Mouse (Mus musculus) inflammation-experienced regulatory T-cells (primary cell): Measurements from ENCODE around the gene Lims1. TPM values are rescaled to one million over a fixed set of nuclear protein-coding genes. Genes with fewer than 3 reads are reported as not detected.

Experiments used
- polyA plus RNA-seq, 2 experiments: library from polyadenylated mRNA; unstranded; fragments of 100-300 nt; shearing (Covaris generic); gene quantifications; one replicate each; pipeline ENCODE4 v1.2.1; 2017

The Lims1 gene
- 10 to 100 TPM; 82.8 to 98.1 TPM for polyA plus RNA-seq

GRCm38 (mm10) chr10:58323028-58323991 lies at the start of gene Lims1:
TSS of gene Lims1 (plus strand) at chr10:58323466.

GRCm38 (mm10) chr10:58446384-58447279 lies 123.4 kb downstream of the Lims1 start, which contains the start of gene Ranbp2:
TSS of gene Ranbp2 (plus strand) at chr10:58446920.

Other genes starting within 250 kb of the Lims1 start
- 1 to 10 TPM in 1 of 2 experiments, under 1 TPM in 1; 0.96 to 9.9 TPM for gene AW822073, start 98.5 kb upstream of the Lims1 start, polyA plus RNA-seq
- 10 to 100 TPM in 1 of 2 experiments, 1 to 10 TPM in 1; 3.0 to 11.2 TPM for gene Duxf3, start 90.8 kb upstream of the Lims1 start, polyA plus RNA-seq
- gene Gm4981, start 86.8 kb upstream of the Lims1 start, polyA plus RNA-seq, result 1 to 10 TPM in 1 of 2 experiments, under 1 TPM in 1; 0.36 to 1.9 TPM
- 10 to 100 TPM; 58.7 to 76.0 TPM for gene Gcc2, start 68.0 kb upstream of the Lims1 start, polyA plus RNA-seq
- gene Ranbp2, start 123.5 kb downstream of the Lims1 start, polyA plus RNA-seq, result 10 to 100 TPM; 38.7 to 41.8 TPM
- 1 to 10 TPM; 3.0 to 3.2 TPM for gene Ccdc138, start 174.5 kb downstream of the Lims1 start, polyA plus RNA-seq